Mouse (Mus musculus) brown adipose tissue, adult 24 weeks (tissue): Measurements from ENCODE around the gene Krt25. TPM values are rescaled to one million over a fixed set of nuclear protein-coding genes. Genes with fewer than 3 reads are reported as not detected.

Experiments used
- H3K27ac ChIP-seq: fragments of 200-500 bp; replicated peaks from 2 replicates; pipeline ENCODE4 v1.5.1; 2012; ENCODE audit warnings: low read depth, mild to moderate bottlenecking, low read length
- H3K4me1 ChIP-seq: fragments of 200-500 bp; 2 replicates; pipeline ENCODE4 v1.6.1; 2012; ENCODE audit warnings: low read length, mixed read lengths; ENCODE audit not compliant: control insufficient read depth, insufficient read depth, insufficient read length
- H3K4me3 ChIP-seq: fragments of 200-500 bp; 2 replicates; pipeline ENCODE4 v1.5.1; 2012; ENCODE audit warnings: low read depth, mild to moderate bottlenecking, low read length, moderate library complexity; ENCODE audit not compliant: insufficient read depth
- polyA plus RNA-seq: library from polyadenylated mRNA; stranded (reverse); fragments of >200 nt; gene quantifications from 2 replicates; pipeline ENCODE4 v1.2.4, GENCODE M21; 2012; ENCODE audit not compliant: missing spikeins, insufficient read depth, insufficient read length

Gene Krt25
- not detected in 2 replicates for polyA plus RNA-seq

GRCm38 (mm10) chr11:99322851-99323250 is at the start of gene Krt25:
TSS of gene Krt25 (minus strand) at chr11:99322951.
- H3K4me3 ChIP-seq: no peak within 1 kb of the TSS
- H3K27ac ChIP-seq: no peak within 1 kb of the TSS
- no peaks in the 10 kb centered on the region for H3K4me1 ChIP-seq

- Histone ChIP-seq H3K4me3 (no peak overlapping the region), H3K4me1 (no peaks in the 10 kb centered on the region), H3K27ac (no peak overlapping the region)
Observed at GRCm38 (mm10) chr11:99369853-99370451, 47.2 kb upstream of the Krt25 start.

- H3K4me3 ChIP-seq: no peak overlapping the region
- no peak overlapping the region for H3K27ac ChIP-seq
- H3K4me1 ChIP-seq: no peaks in the 10 kb centered on the region
Observed at GRCm38 (mm10) chr11:99369229-99369628, 46.5 kb upstream of the Krt25 start.

- Histone ChIP-seq H3K4me1 (no peaks in the 10 kb centered on the region), H3K4me3 (no peak overlapping the region), H3K27ac (no peak overlapping the region)
Observed at GRCm38 (mm10) chr11:99366791-99367190, 44.0 kb upstream of the Krt25 start.

GRCm38 (mm10) chr11:99364412-99364811 is 41.7 kb upstream of the Krt25 start:
- Histone ChIP-seq H3K27ac (no peak overlapping the region), H3K4me3 (no peak overlapping the region), H3K4me1 (no peaks in the 10 kb centered on the region)

- Histone ChIP-seq H3K27ac (no peak overlapping the region), H3K4me1 (no peaks in the 10 kb centered on the region), H3K4me3 (no peak overlapping the region)
Observed at GRCm38 (mm10) chr11:99361423-99361822, 38.7 kb upstream of the Krt25 start.

GRCm38 (mm10) chr11:99351004-99351403 is 28.3 kb upstream of the Krt25 start, which contains the start of gene Krt27:
TSS of gene Krt27 (minus strand) at chr11:99351104.
- H3K4me1 ChIP-seq: no peaks in the 10 kb centered on the region

GRCm38 (mm10) chr11:99339299-99339847 is 16.6 kb upstream of the Krt25 start:
- Histone ChIP-seq H3K4me1 (no peaks in the 10 kb centered on the region), H3K4me3 (no peak overlapping the region), H3K27ac (no peak overlapping the region)

More at GRCm38 (mm10) chr11:99351004-99351403, 28.3 kb upstream of the Krt25 start, which contains the start of gene Krt27:
- Histone ChIP-seq H3K4me3 (no peak within 1 kb of the TSS), H3K27ac (no peak within 1 kb of the TSS)

GRCm38 (mm10) chr11:99337866-99338265 is 15.1 kb upstream of the Krt25 start, which contains the start of gene Krt26:
TSS of gene Krt26 (minus strand) at chr11:99337966.
- Histone ChIP-seq H3K27ac (no peak within 1 kb of the TSS), H3K4me3 (no peak within 1 kb of the TSS), H3K4me1 (no peaks in the 10 kb centered on the region)

- Histone ChIP-seq H3K4me3 (no peak overlapping the region), H3K4me1 (no peaks in the 10 kb centered on the region), H3K27ac (no peak overlapping the region)
Observed at GRCm38 (mm10) chr11:99333426-99333825, 10.7 kb upstream of the Krt25 start.

GRCm38 (mm10) chr11:99329655-99330054 is 6.9 kb upstream of the Krt25 start:
- H3K27ac ChIP-seq: no peak overlapping the region
- H3K4me1 ChIP-seq: no peaks in the 10 kb centered on the region
- no peak overlapping the region for H3K4me3 ChIP-seq

GRCm38 (mm10) chr11:99321094-99321493 is 1.7 kb downstream of the Krt25 start:
- Histone ChIP-seq H3K27ac (no peak overlapping the region), H3K4me3 (no peak overlapping the region), H3K4me1 (no peaks in the 10 kb centered on the region)

GRCm38 (mm10) chr11:99319127-99319526 is 3.6 kb downstream of the Krt25 start:
- Histone ChIP-seq H3K4me1 (no peaks in the 10 kb centered on the region), H3K27ac (no peak overlapping the region), H3K4me3 (no peak overlapping the region)

- Histone ChIP-seq H3K4me3 (no peak overlapping the region), H3K27ac (no peak overlapping the region), H3K4me1 (no peaks in the 10 kb centered on the region)
Observed at GRCm38 (mm10) chr11:99316543-99316942, 6.2 kb downstream of the Krt25 start.

GRCm38 (mm10) chr11:99314594-99314993 is 8.2 kb downstream of the Krt25 start:
- H3K4me3 ChIP-seq: no peak overlapping the region
- no peak overlapping the region for H3K27ac ChIP-seq
- no peaks in the 10 kb centered on the region for H3K4me1 ChIP-seq

GRCm38 (mm10) chr11:99310882-99311281 is 11.9 kb downstream of the Krt25 start:
- no peaks in the 10 kb centered on the region for H3K4me1 ChIP-seq
- H3K4me3 ChIP-seq: no peak overlapping the region
- no peak overlapping the region for H3K27ac ChIP-seq
